Mouse (Mus musculus) MEL (cell line): ENCODE measurements around the gene Snd1. TPM values are rescaled to one million over a fixed set of nuclear protein-coding genes. Genes with fewer than 3 reads are reported as not detected.

Experiments
- DNase-seq: peaks from one replicate; pipeline ENCODE4 v3.0.0; 2011; ENCODE audit warnings: low read depth, low spot score
- H3K27ac ChIP-seq: 2 replicates; pipeline ENCODE4 v1.5.1; 2012; ENCODE audit warnings: low read depth, mild to moderate bottlenecking, control low read depth, low read length, moderate library complexity; ENCODE audit not compliant: control insufficient read depth
- H3K27me3 ChIP-seq, 2 experiments: fragments of 150-350 bp in 1 of 2; sonication (generic) in 1 of 2; 2 replicates each; pipeline ENCODE4 v1.6.1; 2012; ENCODE audit warnings: low read length in 2 of 2, mild to moderate bottlenecking in 2 of 2, improper control_type of control experiment in 1 of 2, moderate library complexity in 1 of 2; ENCODE audit not compliant: insufficient read depth in 2 of 2, control insufficient read depth in 1 of 2
- H3K36me3 ChIP-seq, 2 experiments: 2 replicates each; pipeline ENCODE4 v1.6.1; 2012 to 2014; ENCODE audit warnings: low read length in 2 of 2, improper control_type of control experiment in 1 of 2, inconsistent platforms in 1 of 2, mild to moderate bottlenecking in 1 of 2; ENCODE audit not compliant: insufficient read depth in 2 of 2, control insufficient read depth in 1 of 2
- H3K4me1 ChIP-seq, 2 experiments: fragments of 150-350 bp in 1 of 2; sonication (generic) in 1 of 2; 2 replicates each; pipeline ENCODE4 v1.6.1; 2012; ENCODE audit warnings: low read length in 2 of 2, improper control_type of control experiment in 1 of 2, mild to moderate bottlenecking in 1 of 2; ENCODE audit not compliant: insufficient read depth in 2 of 2, control insufficient read depth in 1 of 2
- H3K4me3 ChIP-seq, 2 experiments: fragments of 150-350 bp in 1 of 2; sonication (generic) in 1 of 2; 2 replicates each; pipeline ENCODE4 v1.5.1; 2012; ENCODE audit warnings: low read depth in 2 of 2, low read length in 2 of 2, mild to moderate bottlenecking in 2 of 2, moderate library complexity in 2 of 2, control low read depth in 1 of 2, improper control_type of control experiment in 1 of 2; ENCODE audit not compliant: control insufficient read depth in 1 of 2, insufficient read depth in 1 of 2
- H3K79me2 ChIP-seq: 2 replicates; pipeline ENCODE4 v1.6.1; 2012; ENCODE audit warnings: mild to moderate bottlenecking, low read length, moderate library complexity; ENCODE audit not compliant: control insufficient read depth, poor library complexity, insufficient read depth
- H3K9ac ChIP-seq: 2 replicates; pipeline ENCODE4 v1.6.1; 2012; ENCODE audit warnings: low read depth, mild to moderate bottlenecking, control low read depth, low read length, moderate library complexity; ENCODE audit not compliant: control insufficient read depth, poor library complexity, severe bottlenecking
- H3K9me3 ChIP-seq: fragments of 150-350 bp; sonication (generic); replicated peaks from 2 replicates; pipeline ENCODE4 v1.6.1; 2012; ENCODE audit warnings: mild to moderate bottlenecking, low read length, improper control_type of control experiment, moderate library complexity; ENCODE audit not compliant: insufficient read depth
- ELF1 ChIP-seq: IDR thresholded peaks from 2 replicates; pipeline ENCODE4 v1.6.1; 2014; ENCODE audit warnings: low read depth, mild to moderate bottlenecking, inconsistent platforms, low read length, improper control_type of control experiment, moderate library complexity
- EP300 ChIP-seq, 2 experiments: IDR thresholded peaks; 2 replicates each; pipeline ENCODE4 v1.6.1; 2011; ENCODE audit warnings: improper control_type of control experiment in 2 of 2, low read length in 2 of 2, low read depth in 1 of 2, mild to moderate bottlenecking in 1 of 2
- ETS1 ChIP-seq: IDR thresholded peaks from 2 replicates; pipeline ENCODE4 v1.6.1; 2012; ENCODE audit warnings: low read depth, mild to moderate bottlenecking, inconsistent platforms, low read length, improper control_type of control experiment, moderate library complexity
- GATA1 ChIP-seq: IDR thresholded peaks from 2 replicates; pipeline ENCODE4 v1.6.1; 2011; ENCODE audit warnings: low read depth, low read length, improper control_type of control experiment
- HCFC1 ChIP-seq: IDR thresholded peaks from 2 replicates; pipeline ENCODE4 v1.6.1; 2012; ENCODE audit warnings: low read depth, mild to moderate bottlenecking, inconsistent platforms, low read length, improper control_type of control experiment, moderate library complexity
- KAT2A ChIP-seq: conservative IDR thresholded peaks from 2 replicates; pipeline ENCODE4 v1.6.1; 2012; ENCODE audit warnings: low read depth, low read length, improper control_type of control experiment, inconsistent platforms
- MAFK ChIP-seq: IDR thresholded peaks from 2 replicates; pipeline ENCODE4 v1.6.1; 2011; ENCODE audit warnings: low read depth, mild to moderate bottlenecking, low read length, improper control_type of control experiment, borderline replicate concordance
- MEF2A ChIP-seq: IDR thresholded peaks from 2 replicates; pipeline ENCODE4 v1.6.1; 2014; ENCODE audit warnings: low read depth, mild to moderate bottlenecking, inconsistent platforms, low read length, improper control_type of control experiment; ENCODE audit not compliant: poor library complexity, insufficient replicate concordance, severe bottlenecking; ENCODE audit errors: extremely low read depth
- MYB ChIP-seq: IDR thresholded peaks from 2 replicates; pipeline ENCODE4 v1.6.1; 2011; ENCODE audit warnings: mild to moderate bottlenecking, low read depth, low read length, improper control_type of control experiment
- MYC ChIP-seq: IDR thresholded peaks from 2 replicates; pipeline ENCODE4 v1.6.1; 2011; ENCODE audit warnings: low read depth, mild to moderate bottlenecking, low read length, improper control_type of control experiment, moderate library complexity
- NELFE ChIP-seq: IDR thresholded peaks from 2 replicates; pipeline ENCODE4 v1.6.1; 2011; ENCODE audit warnings: low read depth, low read length, improper control_type of control experiment
- NRF1 ChIP-seq: IDR thresholded peaks from 2 replicates; pipeline ENCODE4 v1.6.1; 2014; ENCODE audit warnings: low read depth, mild to moderate bottlenecking, inconsistent platforms, low read length, improper control_type of control experiment, moderate library complexity; ENCODE audit not compliant: poor library complexity, insufficient read depth, severe bottlenecking
- POLR2AphosphoS2 ChIP-seq: IDR thresholded peaks from 2 replicates; pipeline ENCODE4 v1.6.1; 2011; ENCODE audit warnings: low read length, improper control_type of control experiment
- RCOR1 ChIP-seq: IDR thresholded peaks from 2 replicates; pipeline ENCODE4 v1.6.1; 2012; ENCODE audit warnings: low read depth, mild to moderate bottlenecking, inconsistent platforms, low read length, improper control_type of control experiment
- TAL1 ChIP-seq: IDR thresholded peaks from 2 replicates; pipeline ENCODE4 v1.6.1; 2012; ENCODE audit warnings: mild to moderate bottlenecking, inconsistent platforms, low read length, moderate library complexity, mixed read lengths
- TBP ChIP-seq: IDR thresholded peaks from 2 replicates; pipeline ENCODE4 v1.8.0; 2011; ENCODE audit warnings: low read depth, low read length, improper control_type of control experiment
- TCF12 ChIP-seq: IDR thresholded peaks from 2 replicates; pipeline ENCODE4 v1.6.1; 2014; ENCODE audit warnings: low read depth, mild to moderate bottlenecking, inconsistent platforms, low read length, improper control_type of control experiment, moderate library complexity
- UBTF ChIP-seq: IDR thresholded peaks from 2 replicates; pipeline ENCODE4 v1.6.1; 2012; ENCODE audit warnings: low read depth, mild to moderate bottlenecking, inconsistent platforms, low read length, improper control_type of control experiment, moderate library complexity, borderline replicate concordance; ENCODE audit not compliant: insufficient read depth
- USF2 ChIP-seq, 2 experiments: IDR thresholded peaks; 2 replicates each; pipeline ENCODE4 v1.6.1; 2011 to 2012; ENCODE audit warnings: improper control_type of control experiment in 2 of 2, low read length in 2 of 2, borderline replicate concordance in 1 of 2, inconsistent platforms in 1 of 2, low read depth in 1 of 2, mild to moderate bottlenecking in 1 of 2; ENCODE audit not compliant: insufficient read depth in 1 of 2
- ZNF384 ChIP-seq: IDR thresholded peaks from 2 replicates; pipeline ENCODE4 v1.6.1; 2012; ENCODE audit warnings: low read depth, mild to moderate bottlenecking, inconsistent platforms, low read length, improper control_type of control experiment
- polyA plus RNA-seq, 2 experiments: library from polyadenylated mRNA; stranded (reverse) in 1 of 2; unstranded in 1 of 2; fragments of >175 nt in 1 of 2; fragments of >200 nt in 1 of 2; gene quantifications; 2 replicates each; pipeline versions ENCODE4 v1.2.1 to v1.2.4; 2012; ENCODE audit warnings: low replicate concordance in 2 of 2, low read depth in 1 of 2; ENCODE audit not compliant: insufficient read length in 2 of 2, insufficient read depth in 1 of 2, missing spikeins in 1 of 2
- total RNA-seq: library from RNA; depleted of rRNA; stranded (reverse); fragments of 300-350 nt; gene quantifications from 2 replicates; pipeline ENCODE4 v1.2.3, GENCODE M21; 2012

Gene Snd1
- total and polyA plus RNA-seq, 3 experiments: 192 to 280 TPM; not detected in 1

- peak; percentile 64 for DNase-seq
- Histone ChIP-seq H3K4me3 (no peak overlapping the region), H3K27ac (no peak overlapping the region), H3K9ac (no peak overlapping the region), H3K36me3 (peaks cover 5% of the 10 kb centered on the region in 2 experiments), H3K9me3 (no peaks in the 10 kb centered on the region), H3K27me3 (no peaks in the 10 kb centered on the region), H3K79me2 (no peaks in the 10 kb centered on the region), H3K4me1 (peaks cover 0 to 5% of the 10 kb centered on the region in 2 experiments; a peak in 1 of 4 replicates)
- TF ChIP-seq POLR2AphosphoS2: no peak
- peak; percentile 76 for TF ChIP-seq GATA1
- peak; percentile 50; the same call in 1 of the 2 replicates for TF ChIP-seq TCF12
- TF ChIP-seq TBP: no peak
- TF ChIP-seq ELF1: no peak
- no peak for TF ChIP-seq NELFE
- peak; percentile 37; the same call in 1 of the 2 replicates for TF ChIP-seq MYC
- TF ChIP-seq TAL1: peak; percentile 75
- peak; percentile 51 for TF ChIP-seq ZNF384
- TF ChIP-seq UBTF: no peak
- TF ChIP-seq HCFC1: no peak
- TF ChIP-seq EP300 (IDR thresholded peaks at IDR 0.05; ENCODE audit: low read depth in 1 of 2, low read length in 2 of 2): peak; percentile 52 to 82
These were observed 170.3 kb downstream of the Snd1 start for GRCm38 (mm10) chr6:28645231-28645630.

- no peak for DNase-seq
- no peak overlapping the region for H3K4me3 ChIP-seq
- H3K9me3 ChIP-seq: no peaks in the 10 kb centered on the region
- no peak overlapping the region for H3K9ac ChIP-seq
- no peaks in the 10 kb centered on the region for H3K79me2 ChIP-seq
- TF ChIP-seq MEF2A (no peak), MAFK (no peak), RCOR1 (no peak), TBP (no peak), MYB (no peak), NRF1 (no peak), ZNF384 (no peak), USF2 (IDR thresholded peaks at IDR 0.05; ENCODE audit: borderline replicate concordance in 1 of 2, insufficient read depth in 1 of 2, low read depth in 1 of 2, low read length in 2 of 2) (no peak), UBTF (no peak), KAT2A (no peak), ETS1 (no peak)
- TF ChIP-seq, all 39 proteins: peak for 0
- H3K4me1 ChIP-seq: 0 out of 4 replicates have a peak, but pooled peaks cover 0 to 3% of the 10 kb centered on the region in 2 experiments
- H3K36me3 ChIP-seq: peaks cover 3 to 7% of the 10 kb centered on the region in 2 experiments
- H3K27ac ChIP-seq: no peak overlapping the region
- no peaks in the 10 kb centered on the region for H3K27me3 ChIP-seq
These were observed 181.6 kb downstream of the Snd1 start for GRCm38 (mm10) chr6:28656511-28656910.
